Mouse (Mus musculus): ENCODE measurements around the gene Hoxa13.

DNA sequence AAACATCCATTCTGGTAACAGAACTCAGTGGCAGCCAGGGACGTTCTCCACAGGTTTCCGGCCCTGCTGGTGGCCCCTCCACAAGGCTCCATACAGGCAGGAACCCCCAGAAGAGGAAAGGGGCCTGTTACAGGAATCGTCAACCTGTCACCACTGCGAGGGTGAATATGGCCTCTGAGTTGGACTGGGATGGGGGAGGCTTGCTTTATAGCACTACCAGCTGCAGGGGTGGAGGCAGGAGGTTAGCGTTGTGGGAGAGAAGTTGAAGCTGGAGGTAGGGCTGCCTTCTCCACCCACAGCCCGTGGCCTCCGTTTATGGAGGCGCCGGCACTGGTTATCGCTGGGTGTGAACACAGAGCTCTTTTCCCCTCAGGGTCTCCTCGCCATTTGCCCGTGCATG lies 20.4 kb upstream of the Hoxa13 start:
- TF ChIP-seq CTCF (IDR thresholded peaks at IDR 0.05 in 2 of 3, conservative IDR thresholded peaks at IDR 0.05 in 1 of 3; ENCODE audit: control insufficient read depth in 1 of 3, insufficient read depth in 1 of 3, low read depth in 2 of 3, low read length in 3 of 3, poor library complexity in 1 of 3, severe bottlenecking in 1 of 3) (no peak), EP300 (IDR thresholded peaks at IDR 0.05; ENCODE audit: low read depth in 1 of 2, low read length in 2 of 2) (no peak), USF1 (IDR thresholded peaks at IDR 0.05; ENCODE audit: low read depth, low read length) (no peak), POLR2A (IDR thresholded peaks at IDR 0.05; ENCODE audit: control insufficient read depth in 1 of 2, insufficient read depth in 1 of 2, low read depth in 1 of 2, low read length in 2 of 2, poor library complexity in 1 of 2) (no peak), MEF2A (IDR thresholded peaks at IDR 0.05; ENCODE audit: extremely low read depth, insufficient replicate concordance, low read depth, low read length, poor library complexity, severe bottlenecking) (no peak)
